Mouse (Mus musculus) heart, embryonic 12.5 days (tissue): Measurements from ENCODE around the gene Smg6. TPM values are rescaled to one million over a fixed set of nuclear protein-coding genes. Genes with fewer than 3 reads are reported as not detected.
A peak's percentile ranks its signal among the peaks of the same experiment; 100 is the strongest.

Experiments used
- ATAC-seq: fragments of 200-750 bp; cut with Nextera tagmentation; 2 replicates; pipeline ENCODE4 v1.8.0; 2017; ENCODE audit warnings: moderate TSS enrichment, moderate library complexity; ENCODE audit not compliant: insufficient number of reproducible peaks, low FRiP score
- H3K27ac ChIP-seq: fragments of 300-500 bp; sonication (generic); 2 replicates; pipeline ENCODE4 v1.5.1; 2016; ENCODE audit warnings: mild to moderate bottlenecking, moderate library complexity; ENCODE audit not compliant: poor library complexity, severe bottlenecking
- H3K27me3 ChIP-seq: fragments of 300-500 bp; sonication (generic); replicated peaks from 2 replicates; pipeline ENCODE4 v1.6.1; 2016; ENCODE audit warnings: mild to moderate bottlenecking, moderate library complexity
- H3K36me3 ChIP-seq: fragments of 300-500 bp; sonication (generic); 2 replicates; pipeline ENCODE4 v1.6.1; 2016; ENCODE audit warnings: mild to moderate bottlenecking, moderate library complexity
- H3K4me1 ChIP-seq: fragments of 300-500 bp; sonication (generic); replicated peaks from 2 replicates; pipeline ENCODE4 v1.6.1; 2016; ENCODE audit warnings: mild to moderate bottlenecking
- H3K4me2 ChIP-seq: fragments of 300-500 bp; sonication (generic); 2 replicates; pipeline ENCODE4 v1.6.1; 2016; ENCODE audit warnings: mild to moderate bottlenecking, moderate library complexity
- H3K4me3 ChIP-seq: fragments of 300-500 bp; sonication (generic); 2 replicates; pipeline ENCODE4 v1.5.1; 2016; ENCODE audit warnings: mild to moderate bottlenecking
- H3K9ac ChIP-seq: fragments of 300-500 bp; sonication (generic); 2 replicates; pipeline ENCODE4 v1.6.1; 2016; ENCODE audit warnings: mild to moderate bottlenecking, moderate library complexity
- H3K9me3 ChIP-seq: fragments of 300-500 bp; sonication (generic); replicated peaks from 2 replicates; pipeline ENCODE4 v1.6.1; 2016; ENCODE audit warnings: mild to moderate bottlenecking, moderate library complexity
- WGBS: fragments of 180-500 bp; shearing (Covaris S2); methylation state at CpG from one replicate; pipeline ENCODE4 v1.1.7; 2016; 5-methylcytosine and 5-hydroxymethylcytosine counted together
- polyA plus RNA-seq: library from polyadenylated mRNA; unstranded; fragments of >200 nt; fragmentation: Nextera tagmentation; extraction: Ambion mirVana; gene quantifications from 2 replicates; pipeline ENCODE4 v1.2.1, GENCODE M21; 2016

Smg6 gene
- polyA plus RNA-seq, 1 experiment from 2014 or later: 13.4 TPM

DNA sequence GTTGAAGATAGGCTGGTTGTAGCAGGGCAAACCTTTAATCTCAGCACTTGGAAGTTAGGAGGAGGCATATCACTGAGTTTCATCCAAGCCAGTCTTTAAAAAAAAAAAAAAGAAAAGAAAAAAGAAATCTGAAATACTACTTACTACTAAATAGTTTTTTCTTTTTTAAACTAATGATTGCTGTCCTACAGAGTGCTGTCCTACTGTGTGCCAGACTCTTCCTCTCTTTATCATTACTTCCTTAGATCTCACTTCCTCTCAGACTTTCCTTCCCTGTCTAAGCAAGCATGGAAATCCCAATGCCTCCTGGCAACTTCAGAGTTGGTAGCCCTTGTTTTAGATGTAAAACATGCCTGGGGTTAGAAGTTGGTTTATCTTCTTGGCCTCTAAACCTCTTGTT lies 49.0 kb downstream of the Smg6 start:
- H3K36me3 ChIP-seq: peaks cover 4% of the 10 kb centered on the region
- no peaks in the 10 kb centered on the region for H3K4me1 ChIP-seq
- H3K9me3 ChIP-seq: no peaks in the 10 kb centered on the region
- H3K27me3 ChIP-seq: no peaks in the 10 kb centered on the region
- ATAC-seq: no peak
- no peak overlapping the region for H3K27ac ChIP-seq
- no peak overlapping the region for H3K4me3 ChIP-seq
- H3K9ac ChIP-seq: no peak overlapping the region
- no peak overlapping the region for H3K4me2 ChIP-seq

DNA sequence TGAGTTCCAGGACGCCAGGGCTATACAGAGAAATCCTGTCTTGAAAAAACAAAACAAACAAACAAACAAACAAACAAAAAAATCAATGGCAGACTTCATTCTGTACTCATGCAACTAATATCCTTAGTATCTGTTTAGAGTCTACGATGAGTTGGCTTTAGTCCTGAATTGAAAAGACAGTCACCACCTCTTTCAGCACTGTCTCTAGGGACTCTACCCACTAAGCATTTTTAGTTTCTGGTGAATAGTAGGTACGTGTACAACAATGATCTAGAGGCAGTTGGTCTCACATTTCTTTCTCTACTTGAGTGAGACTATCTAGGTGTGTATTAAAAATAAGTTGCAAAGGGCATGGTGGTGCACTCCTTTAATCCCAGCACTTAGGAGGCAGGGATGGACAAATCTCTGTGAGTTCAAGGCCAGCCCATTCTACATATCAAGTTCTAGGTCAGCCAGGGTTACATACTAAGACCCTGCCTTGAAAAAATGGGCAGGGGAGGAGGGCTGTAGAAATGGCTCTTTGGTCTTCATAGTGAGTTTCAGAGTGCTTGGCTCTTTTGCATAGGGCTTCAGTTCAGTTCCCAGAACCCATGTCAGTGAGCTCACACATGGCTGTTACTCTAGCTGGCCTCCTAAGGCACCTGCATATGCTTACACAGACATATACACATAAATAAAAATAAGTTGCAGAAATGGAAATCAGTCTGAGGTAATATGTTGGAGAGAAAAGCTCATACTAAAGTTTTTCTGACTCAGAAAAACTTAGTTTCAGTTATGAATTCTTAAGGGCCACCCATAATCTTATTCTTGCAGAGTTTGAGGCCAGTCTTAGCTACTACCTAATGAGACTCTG lies 51.4 kb downstream of the Smg6 start:
- no peak overlapping the region for H3K4me2 ChIP-seq
- no peaks in the 10 kb centered on the region for H3K4me1 ChIP-seq
- H3K9ac ChIP-seq: no peak overlapping the region
- 86% methylated on average over 3 of the region's 3 CpGs for WGBS
- no peaks in the 10 kb centered on the region for H3K9me3 ChIP-seq
- no peak overlapping the region for H3K4me3 ChIP-seq
- no peaks in the 10 kb centered on the region for H3K27me3 ChIP-seq
- no peak overlapping the region for H3K27ac ChIP-seq
- H3K36me3 ChIP-seq: peaks cover 6% of the 10 kb centered on the region
- ATAC-seq: no peak

GRCm38 (mm10) chr11:74981464-74981863 lies 55.8 kb downstream of the Smg6 start:
- WGBS: 31% methylated on average over 2 of the region's 2 CpGs

GRCm38 (mm10) chr11:74982241-74982640 lies 56.6 kb downstream of the Smg6 start:
- Histone ChIP-seq H3K4me3 (no peak overlapping the region), H3K27ac (no peak overlapping the region), H3K4me2 (no peak overlapping the region), H3K9me3 (no peaks in the 10 kb centered on the region), H3K27me3 (no peaks in the 10 kb centered on the region), H3K9ac (no peak overlapping the region), H3K36me3 (peaks cover 19% of the 10 kb centered on the region), H3K4me1 (no peaks in the 10 kb centered on the region)
- no peak for ATAC-seq

More at GRCm38 (mm10) chr11:74981464-74981863, 55.8 kb downstream of the Smg6 start:
- no peak overlapping the region for H3K4me2 ChIP-seq
- no peak overlapping the region for H3K4me3 ChIP-seq
- H3K36me3 ChIP-seq: peaks cover 19% of the 10 kb centered on the region
- no peak overlapping the region for H3K27ac ChIP-seq
- no peaks in the 10 kb centered on the region for H3K27me3 ChIP-seq
- no peak overlapping the region for H3K9ac ChIP-seq
- no peaks in the 10 kb centered on the region for H3K9me3 ChIP-seq
- H3K4me1 ChIP-seq: no peaks in the 10 kb centered on the region
- peak; percentile 61; the same call in 1 of the 2 replicates for ATAC-seq

DNA sequence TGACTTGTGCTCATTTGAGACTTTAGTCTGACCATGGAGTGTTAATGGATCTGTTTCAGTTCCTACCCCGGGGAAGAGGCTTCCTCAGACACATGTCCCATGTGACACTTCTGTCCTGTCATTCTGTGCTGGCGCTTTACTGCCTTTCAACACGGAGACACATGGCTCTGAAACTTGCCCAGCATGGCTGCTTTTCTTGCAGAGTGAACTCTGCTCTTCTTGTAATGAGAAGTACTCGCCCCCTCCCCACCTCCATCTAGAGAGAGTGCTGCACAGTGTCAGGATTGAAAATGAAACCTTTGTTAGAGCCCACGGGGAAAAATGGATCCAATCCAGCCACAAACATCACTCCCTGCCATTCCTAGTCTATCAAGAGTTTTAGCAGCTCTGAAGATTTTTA lies 62.5 kb downstream of the Smg6 start:
- Histone ChIP-seq H3K4me1 (peaks cover 39% of the 10 kb centered on the region), H3K4me2 (peak overlapping the region; percentile 44; the same call in 1 of the 2 replicates), H3K4me3 (no peak overlapping the region), H3K9ac (0 out of 2 replicates have a peak overlapping the region, but pooled peaks have one; percentile 23), H3K36me3 (peaks cover 28% of the 10 kb centered on the region), H3K27ac (peak overlapping the region; percentile 58), H3K9me3 (no peaks in the 10 kb centered on the region), H3K27me3 (no peaks in the 10 kb centered on the region)
- no peak for ATAC-seq
- 26% methylated on average over 5 of the region's 5 CpGs for WGBS

DNA sequence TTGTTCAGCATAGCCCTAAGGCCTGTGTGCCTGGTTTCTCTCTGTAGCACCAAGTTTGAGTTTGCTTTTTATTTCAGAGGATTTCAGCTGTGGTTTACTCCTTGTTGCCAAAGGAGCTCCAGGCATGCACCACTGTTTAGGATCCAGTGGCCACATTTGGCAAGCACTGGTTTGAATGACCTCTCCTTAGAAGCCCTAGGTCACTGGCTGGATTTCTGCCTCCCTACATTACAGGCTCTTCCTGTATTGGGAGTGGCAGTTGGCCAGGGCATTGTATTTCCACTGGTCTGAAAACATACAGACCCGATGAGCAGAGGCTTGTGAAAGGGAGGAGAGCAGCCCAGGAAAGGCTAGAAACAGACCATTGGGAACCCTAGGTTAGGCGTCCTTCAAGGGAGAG lies 63.4 kb downstream of the Smg6 start:
- no peaks in the 10 kb centered on the region for H3K27me3 ChIP-seq
- no peak overlapping the region for H3K4me2 ChIP-seq
- H3K9ac ChIP-seq: no peak overlapping the region
- H3K4me1 ChIP-seq: peaks cover 39% of the 10 kb centered on the region
- H3K36me3 ChIP-seq: peaks cover 24% of the 10 kb centered on the region
- WGBS: 75% methylated on average over 2 of the region's 2 CpGs
- H3K9me3 ChIP-seq: no peaks in the 10 kb centered on the region
- ATAC-seq: no peak
- no peak overlapping the region for H3K4me3 ChIP-seq
- H3K27ac ChIP-seq: 0 out of 2 replicates have a peak overlapping the region, but pooled peaks have one; percentile 3

DNA sequence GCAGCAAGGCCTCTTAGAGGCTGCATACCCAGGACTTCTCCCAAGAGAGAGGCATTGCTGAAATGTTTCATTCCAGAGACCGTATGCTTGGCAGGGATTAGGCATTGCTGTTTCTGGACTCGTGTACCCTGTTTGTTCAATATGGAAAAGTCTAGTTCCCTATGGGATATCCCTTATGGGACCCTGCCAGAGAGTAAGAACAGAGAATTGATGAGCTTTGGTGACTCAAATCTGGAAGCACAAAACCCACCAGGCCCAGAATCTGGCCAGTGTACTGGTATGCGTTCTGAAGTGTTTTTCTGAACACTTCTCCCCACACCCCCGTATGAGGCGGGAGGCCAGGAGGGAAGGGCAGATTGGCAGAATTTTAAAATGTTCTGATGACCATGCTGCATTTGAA lies 64.9 kb downstream of the Smg6 start:
- peaks cover 39% of the 10 kb centered on the region for H3K4me1 ChIP-seq
- no peak overlapping the region for H3K4me3 ChIP-seq
- ATAC-seq: no peak
- peaks cover 24% of the 10 kb centered on the region for H3K36me3 ChIP-seq
- H3K27me3 ChIP-seq: no peaks in the 10 kb centered on the region
- 70% methylated on average over 5 of the region's 5 CpGs for WGBS
- no peaks in the 10 kb centered on the region for H3K9me3 ChIP-seq
- no peak overlapping the region for H3K9ac ChIP-seq
- no peak overlapping the region for H3K4me2 ChIP-seq
- no peak overlapping the region for H3K27ac ChIP-seq

GRCm38 (mm10) chr11:74991290-74991689 lies 65.7 kb downstream of the Smg6 start:
- no peak for ATAC-seq
- Histone ChIP-seq H3K27ac (no peak overlapping the region), H3K9ac (no peak overlapping the region), H3K4me1 (peaks cover 39% of the 10 kb centered on the region), H3K9me3 (no peaks in the 10 kb centered on the region), H3K4me3 (no peak overlapping the region), H3K4me2 (no peak overlapping the region), H3K27me3 (no peaks in the 10 kb centered on the region), H3K36me3 (peaks cover 24% of the 10 kb centered on the region)
- WGBS: 92% methylated on average over 1 of the region's 1 CpGs

DNA sequence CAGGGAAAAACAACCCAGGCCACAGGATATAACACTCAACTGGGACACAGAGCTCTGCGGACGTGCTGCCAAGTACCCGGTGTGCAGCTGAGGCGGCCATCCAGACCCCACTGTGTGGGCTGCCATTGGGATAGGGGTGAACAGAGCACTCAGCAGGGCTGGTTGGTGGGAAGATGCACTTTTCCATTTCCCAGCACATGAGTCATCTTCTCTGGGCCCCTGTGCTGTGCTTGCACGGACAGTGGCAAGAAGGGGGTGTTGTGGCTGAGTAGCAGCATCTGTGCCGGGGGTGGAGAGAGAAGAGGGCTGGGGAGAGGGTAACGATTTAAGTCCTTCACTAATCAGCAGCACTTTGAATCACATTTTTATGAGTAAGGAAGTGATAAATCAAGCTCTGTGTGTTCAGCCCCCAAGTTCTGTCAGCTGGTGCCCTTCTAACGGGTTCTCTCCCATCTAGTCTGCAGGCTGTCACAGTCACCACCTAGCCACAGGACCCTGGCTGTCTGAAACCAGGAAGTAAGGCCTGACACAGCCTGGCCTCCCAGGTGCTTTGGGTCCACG lies 66.9 kb downstream of the Smg6 start:
- H3K4me2 ChIP-seq: no peak overlapping the region
- H3K4me1 ChIP-seq: peaks cover 39% of the 10 kb centered on the region
- H3K9me3 ChIP-seq: no peaks in the 10 kb centered on the region
- no peak for ATAC-seq
- WGBS: 59% methylated on average over 9 of the region's 9 CpGs
- peak overlapping the region; percentile 38; the same call in 1 of the 2 replicates for H3K27ac ChIP-seq
- 0 out of 2 replicates have a peak overlapping the region, but pooled peaks have one; percentile 36 for H3K9ac ChIP-seq
- no peaks in the 10 kb centered on the region for H3K27me3 ChIP-seq
- peaks cover 30% of the 10 kb centered on the region for H3K36me3 ChIP-seq
- H3K4me3 ChIP-seq: no peak overlapping the region

DNA sequence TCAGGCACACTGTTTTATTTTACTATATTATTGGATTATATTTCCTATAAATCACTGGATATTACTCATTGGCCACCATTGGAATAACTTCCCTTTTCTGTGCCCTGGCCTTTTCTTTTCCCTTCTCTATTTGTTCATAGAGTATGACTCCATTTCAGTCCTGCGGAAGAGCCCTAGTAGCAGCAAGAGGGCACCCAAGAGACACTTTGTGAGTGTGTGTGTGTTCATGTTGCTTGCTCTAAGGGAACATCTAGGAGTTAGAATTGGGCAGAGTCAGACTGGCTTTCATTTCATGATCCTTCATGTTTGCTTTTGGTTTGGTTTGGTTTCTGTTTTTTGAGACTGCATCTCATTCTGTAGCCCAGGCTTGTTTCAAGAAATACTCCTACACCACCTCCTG lies 68.5 kb downstream of the Smg6 start:
- no peak for ATAC-seq
- Histone ChIP-seq H3K9me3 (no peaks in the 10 kb centered on the region), H3K27me3 (no peaks in the 10 kb centered on the region), H3K36me3 (peaks cover 37% of the 10 kb centered on the region), H3K4me3 (no peak overlapping the region), H3K4me2 (no peak overlapping the region), H3K27ac (no peak overlapping the region), H3K4me1 (peaks cover 24% of the 10 kb centered on the region), H3K9ac (no peak overlapping the region)
- WGBS: 73% methylated on average over 1 of the region's 1 CpGs

GRCm38 (mm10) chr11:74994856-74995255 lies 69.2 kb downstream of the Smg6 start:
- Histone ChIP-seq H3K9ac (no peak overlapping the region), H3K36me3 (peaks cover 41% of the 10 kb centered on the region), H3K4me1 (peaks cover 22% of the 10 kb centered on the region), H3K4me3 (no peak overlapping the region), H3K4me2 (no peak overlapping the region), H3K27ac (no peak overlapping the region), H3K27me3 (no peaks in the 10 kb centered on the region), H3K9me3 (no peaks in the 10 kb centered on the region)
- ATAC-seq: no peak
